Mouse (Mus musculus) megakaryocyte, embryonic 14.5 days (primary cell): ENCODE data around the gene Cacna1d.

Experiments used
- FLI1 ChIP-seq: IDR thresholded peaks from 2 replicates; pipeline ENCODE4 v1.6.1; 2012; ENCODE audit warnings: low read length, inconsistent platforms, mixed read lengths
- GATA1 ChIP-seq: IDR thresholded peaks from 3 replicates; pipeline ENCODE4 v1.6.1; 2012; ENCODE audit warnings: mixed read lengths, low read length, inconsistent platforms, borderline replicate concordance

- TF ChIP-seq FLI1 (no peak), GATA1 (no peak)
These were observed 149.2 kb downstream of the Cacna1d start for GRCm38 (mm10) chr14:30341825-30342590.
